Mouse (Mus musculus): Measurements from ENCODE around the gene 2310057M21Rik.
"Not testable (repeated sequence)": the region's sequence is repeated elsewhere in the genome, so short reads cannot be mapped to it uniquely, and the experiment has no call there.

Gene 2310057M21Rik

DNA sequence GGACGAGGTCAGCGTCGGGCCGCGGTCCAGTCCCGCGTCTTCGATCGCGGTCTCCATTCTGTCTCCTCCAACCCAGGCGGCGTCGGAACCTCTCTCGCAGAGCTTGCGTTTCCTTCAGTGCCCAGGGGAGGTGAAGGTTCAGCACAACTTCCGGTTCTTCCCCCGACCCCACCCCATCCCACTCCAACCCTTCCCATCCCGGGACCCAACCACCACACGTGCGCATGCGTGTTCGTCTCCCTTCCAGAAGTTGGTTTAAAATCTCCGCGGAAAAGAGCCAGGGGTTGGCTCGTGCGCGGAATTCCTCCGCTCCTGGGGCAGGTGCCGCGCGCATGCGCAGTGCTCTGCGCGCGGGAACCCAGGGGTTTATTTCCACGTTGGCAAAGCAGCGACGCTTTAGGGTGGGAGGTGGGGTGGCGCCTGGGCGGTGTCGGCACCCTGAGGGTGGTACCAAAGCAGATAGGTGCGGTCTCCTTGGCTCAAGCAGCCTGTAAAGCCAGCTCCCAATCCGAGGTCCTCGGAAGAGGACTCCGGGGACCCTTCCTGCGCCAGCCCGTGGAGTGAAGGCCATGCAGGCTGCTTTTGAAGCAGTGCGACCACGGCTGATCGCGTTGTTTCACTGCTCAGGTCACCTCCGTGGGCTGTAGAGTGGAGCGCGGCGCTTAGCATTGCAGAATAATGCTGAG is at the start of gene 2310057M21Rik:
TSS of gene 2310057M21Rik (minus strand) at position 145 of the 686 bp plus-strand sequence.
- DNase-seq, result peak; percentile 96

DNA sequence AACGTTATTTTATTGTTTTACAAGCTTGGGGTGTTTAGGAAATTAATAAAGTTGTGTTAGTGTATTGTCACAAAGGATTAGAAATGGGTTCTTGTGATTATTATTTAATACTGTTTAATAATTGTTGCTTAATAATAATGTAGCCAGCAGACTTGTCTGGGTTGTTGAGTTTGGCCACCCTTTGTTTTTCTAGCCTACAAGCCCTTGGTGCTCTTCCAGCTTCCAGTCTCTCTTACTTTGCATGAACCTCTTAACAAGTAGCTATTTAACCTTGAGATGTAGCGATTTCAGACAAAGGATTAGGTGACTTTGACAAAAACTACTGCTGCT is 49.3 kb upstream of the 2310057M21Rik start:
- DNase-seq, result no peak

DNA sequence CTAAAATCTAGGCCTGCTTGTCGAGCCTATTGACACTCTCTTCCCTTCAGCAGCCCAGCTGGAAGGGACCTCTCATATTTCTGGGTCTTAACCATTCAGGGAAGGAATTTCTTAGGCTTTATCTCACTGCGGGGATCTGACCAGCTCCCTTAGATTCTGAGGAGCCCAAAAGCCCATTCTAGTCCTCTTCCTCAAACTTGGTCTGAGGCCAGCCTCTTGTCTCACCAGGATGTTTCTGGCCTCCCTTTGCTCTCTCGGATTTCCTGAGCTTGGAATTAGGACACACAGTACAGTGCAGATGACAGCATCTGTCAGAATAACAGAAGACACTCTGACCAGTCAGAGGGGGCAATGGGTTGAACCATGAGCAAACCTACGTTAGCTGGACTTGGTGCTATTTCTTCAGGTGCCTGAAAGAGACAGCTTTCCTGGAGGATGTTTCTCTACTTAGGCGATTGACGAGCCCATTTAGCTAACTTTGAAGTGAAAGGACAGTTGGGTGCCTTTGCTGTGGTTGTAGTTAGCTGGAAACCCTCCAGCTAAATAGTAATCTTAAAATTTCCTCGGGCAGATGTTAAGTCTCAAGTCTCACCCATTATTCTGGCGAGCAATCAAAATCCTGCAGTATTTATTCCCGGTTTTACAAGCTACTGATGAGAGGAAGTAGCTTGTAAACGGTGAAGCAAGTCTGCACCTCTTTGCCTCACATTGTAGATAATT is 48.8 kb upstream of the 2310057M21Rik start:
- DNase-seq, result peak; percentile 42

DNA sequence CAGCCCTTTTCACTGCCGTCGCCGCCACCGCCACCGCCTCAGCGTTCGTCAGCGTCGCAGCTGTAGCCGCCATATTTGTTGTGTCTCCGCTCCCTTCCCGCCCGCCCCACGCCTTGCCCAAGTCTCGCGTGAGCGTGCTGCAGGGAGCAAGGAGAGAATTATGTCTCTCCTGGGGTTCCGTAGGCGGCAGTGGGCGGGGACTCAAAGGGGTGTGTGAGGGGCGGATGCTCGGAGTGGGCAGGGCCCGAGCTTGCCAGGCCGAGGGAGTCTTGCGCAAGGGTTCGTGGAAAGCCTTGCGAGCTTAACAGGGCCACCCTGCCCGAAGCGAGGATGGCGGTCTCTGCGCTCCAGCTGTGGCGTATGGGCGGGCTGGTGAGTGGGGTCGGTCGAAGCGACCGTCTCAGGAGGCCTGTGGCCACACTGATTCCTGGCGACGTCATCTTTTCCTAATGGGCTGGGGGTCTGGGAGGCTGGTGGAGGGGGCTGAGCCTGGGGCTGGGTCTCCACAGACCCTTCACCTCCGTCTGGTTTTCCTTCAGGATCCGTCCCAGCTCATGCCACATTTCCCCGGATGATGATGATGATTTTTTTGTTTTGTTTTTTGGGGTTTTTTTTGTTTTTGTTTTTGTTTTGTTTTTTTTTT is 48.0 kb upstream of the 2310057M21Rik start, which contains the start of the genes Ikzf5 and Acadsb:
TSS of gene Ikzf5 (minus strand) at position 106 of the 643 bp plus-strand sequence.
TSS of gene Acadsb (plus strand) at position 186 of the 643 bp plus-strand sequence.
- DNase-seq, result peak; percentile 99

DNA sequence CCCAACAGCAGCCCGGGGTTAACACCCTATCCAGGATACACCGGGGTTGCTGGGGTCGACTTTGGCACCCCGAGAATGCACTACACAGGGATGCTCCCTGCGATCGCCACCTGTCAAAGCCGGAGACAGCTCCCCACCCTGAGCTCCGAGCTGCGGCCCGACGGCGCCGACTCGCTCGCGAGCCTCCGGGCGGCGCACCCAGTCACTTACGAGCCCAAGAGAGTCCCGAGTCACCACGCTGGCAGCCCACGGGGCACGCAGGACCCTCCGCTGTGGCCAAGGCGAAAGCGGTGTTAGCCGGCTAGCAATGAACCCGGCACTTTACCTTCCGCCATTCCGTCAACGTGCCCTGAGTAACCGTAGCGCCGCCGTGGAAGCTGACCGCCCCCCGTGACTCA is 47.4 kb upstream of the 2310057M21Rik start:
- DNase-seq, result no peak

DNA sequence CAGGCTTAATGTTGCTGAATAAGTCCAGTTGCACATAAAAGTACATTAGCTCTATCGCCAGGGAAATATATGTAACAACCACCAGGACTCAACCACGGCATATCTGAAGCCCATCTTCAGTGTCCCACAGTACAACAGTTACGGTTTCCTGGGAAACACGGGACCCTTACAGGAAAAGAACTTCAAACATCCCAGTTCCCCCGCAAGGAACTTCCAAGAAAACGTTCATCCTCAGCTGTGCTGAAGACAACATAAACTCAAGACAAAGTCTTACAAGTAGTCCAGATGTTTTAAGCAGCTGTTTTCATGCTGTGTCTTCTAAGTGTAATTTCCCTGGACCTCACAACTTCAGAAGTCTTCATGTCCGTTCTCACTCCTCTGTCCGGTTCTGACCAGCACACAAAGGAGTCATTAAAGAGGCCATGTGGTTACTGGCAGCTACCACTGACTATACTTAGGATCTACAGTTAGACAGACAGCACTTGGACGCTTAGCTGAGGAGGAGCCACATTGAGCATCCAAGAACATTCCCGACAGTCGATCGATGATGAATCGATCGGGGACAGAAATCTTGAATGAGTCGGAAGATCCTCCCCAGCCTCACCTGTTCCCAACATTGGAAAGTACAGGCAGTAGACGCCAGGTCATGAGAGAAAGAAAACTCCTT is 46.9 kb upstream of the 2310057M21Rik start:
- peak; percentile 19 for DNase-seq

DNA sequence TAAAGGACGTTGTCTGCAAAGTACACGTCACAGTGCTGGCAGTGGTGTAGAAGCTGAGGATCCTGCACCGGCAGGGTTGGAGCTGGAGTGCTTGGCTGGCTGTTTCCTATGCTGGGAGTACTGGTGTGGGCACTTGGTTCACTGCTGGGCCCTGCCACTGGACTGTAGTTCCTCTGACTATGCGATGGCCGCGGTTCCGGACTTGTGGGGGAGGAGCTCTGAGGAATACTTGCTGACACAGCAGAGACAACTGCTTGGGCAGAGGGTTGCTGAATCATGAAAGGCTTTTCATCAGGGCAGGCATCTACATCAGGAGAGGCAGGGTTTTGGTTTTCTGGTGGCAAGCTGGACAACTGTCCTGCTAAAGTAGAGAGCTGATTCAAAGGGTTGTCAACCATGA is 29.2 kb upstream of the 2310057M21Rik start:
- not testable (repeated sequence) for DNase-seq

DNA sequence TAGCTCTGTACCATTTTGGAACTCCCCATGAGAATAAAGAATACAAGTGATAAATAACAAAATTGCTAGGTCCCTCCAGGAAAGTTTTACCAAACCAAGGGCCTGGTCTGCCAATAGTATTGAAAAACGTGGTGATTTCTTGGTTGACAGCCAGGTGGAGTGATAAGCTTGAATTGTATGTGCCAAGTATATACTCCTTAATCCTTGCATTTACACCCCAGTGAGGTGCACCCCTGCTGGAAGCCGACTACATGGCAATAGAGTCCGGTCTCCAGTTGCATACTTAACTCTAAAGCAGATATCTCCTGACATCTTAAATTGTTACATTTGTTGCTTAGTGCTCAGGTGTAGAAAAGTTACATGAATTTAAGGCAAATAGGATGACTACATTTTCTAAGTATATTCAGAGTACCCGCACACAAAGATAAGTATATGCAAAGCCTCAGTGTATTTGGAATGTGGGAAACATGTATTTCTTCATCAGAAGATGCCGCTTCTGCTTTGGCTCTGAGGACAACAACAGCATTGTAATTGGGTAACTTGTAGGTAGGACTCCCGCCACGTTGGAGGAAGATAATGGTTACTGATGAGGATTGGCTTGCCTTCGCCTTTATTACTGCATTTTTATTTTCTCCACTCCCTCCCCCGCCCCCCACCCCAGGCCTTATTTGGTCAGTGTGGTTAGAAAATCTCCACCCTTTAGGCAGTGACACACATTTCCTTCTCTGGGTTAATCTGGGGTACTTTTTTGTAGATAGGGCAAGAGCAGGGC is 9.5 kb upstream of the 2310057M21Rik start:
- DNase-seq, result no peak

DNA sequence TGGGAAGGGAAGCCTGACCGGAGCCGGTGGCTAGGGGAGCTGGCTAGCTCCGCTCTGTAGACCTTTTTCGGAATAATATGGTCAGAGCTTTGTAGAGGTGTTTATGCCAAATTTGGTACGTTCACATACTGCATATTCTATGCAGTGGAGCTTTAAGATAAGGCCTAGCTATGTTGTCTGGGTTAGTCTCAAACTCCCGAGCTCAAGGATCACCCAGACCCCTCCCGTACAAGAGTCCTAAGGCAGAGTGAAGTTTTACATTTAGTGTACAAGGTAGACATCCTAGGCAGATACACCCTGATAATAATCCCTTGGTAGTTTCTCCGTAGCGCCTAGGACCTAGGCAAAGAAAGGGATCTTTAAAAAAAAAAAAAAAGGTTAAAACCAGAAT is 8.9 kb upstream of the 2310057M21Rik start:
- DNase-seq, result no peak

DNA sequence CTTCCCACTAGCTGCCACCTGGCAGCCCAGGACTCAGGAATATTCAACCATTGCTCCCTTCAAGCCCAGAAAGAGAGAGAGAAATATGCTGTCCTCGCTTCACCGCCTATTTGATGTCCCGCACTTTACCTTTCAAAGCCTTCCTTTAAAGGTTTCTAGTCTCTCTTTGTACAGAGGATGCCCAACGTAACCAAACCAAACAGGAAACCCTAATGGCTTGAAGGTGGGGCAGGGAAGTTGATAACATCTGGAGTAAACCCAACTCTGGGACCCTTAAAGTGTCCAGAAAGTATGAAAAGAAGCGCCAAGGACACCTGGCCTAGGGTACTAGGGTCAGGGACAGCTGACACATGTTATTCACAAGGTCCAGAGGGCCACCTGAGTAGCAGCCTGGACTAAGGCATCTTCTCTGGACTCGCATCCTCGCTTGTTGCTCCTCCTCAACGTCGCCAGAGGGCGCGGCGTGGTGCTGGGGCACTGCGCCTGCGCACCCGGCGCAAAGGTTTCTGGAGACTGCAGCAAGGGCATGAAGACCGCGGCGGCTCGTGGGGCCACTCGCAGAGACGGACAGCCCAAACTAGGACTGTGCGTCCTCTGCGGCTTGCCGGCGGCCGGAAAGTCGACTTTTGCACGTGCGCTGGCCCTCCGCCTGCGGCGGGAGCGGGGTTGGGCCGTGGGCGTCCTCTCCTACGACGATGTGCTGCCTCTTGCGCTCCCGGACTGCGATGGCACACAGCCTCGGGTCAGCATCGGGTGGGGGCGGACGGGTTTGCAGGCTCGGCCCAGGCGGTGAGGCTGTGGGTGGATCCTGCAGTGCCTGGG is 8.3 kb upstream of the 2310057M21Rik start, which contains the start of gene Pstk:
TSS of gene Pstk (plus strand) at position 494 of the 822 bp plus-strand sequence.
- DNase-seq, result peak; percentile 92

DNA sequence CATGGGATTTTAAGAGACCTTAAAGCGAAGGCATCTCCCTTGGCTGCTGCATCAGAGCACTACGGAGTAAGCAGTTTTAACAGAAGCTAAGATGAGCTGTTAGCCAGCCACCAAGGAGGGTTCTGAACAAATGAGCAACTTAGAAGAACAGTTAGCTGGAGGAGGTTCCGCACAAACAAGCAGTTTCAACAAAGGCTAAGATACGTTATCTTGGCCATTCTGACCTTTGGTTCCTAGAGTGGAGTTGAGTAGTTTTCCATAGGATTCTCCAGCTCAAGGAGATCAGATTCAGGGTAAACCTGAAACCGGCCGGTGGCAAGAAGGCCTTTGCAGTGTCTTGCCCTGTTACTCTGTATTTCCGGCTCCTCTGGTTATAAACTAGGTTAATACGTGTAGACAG is 1.6 kb upstream of the 2310057M21Rik start:
- DNase-seq, result no peak

DNA sequence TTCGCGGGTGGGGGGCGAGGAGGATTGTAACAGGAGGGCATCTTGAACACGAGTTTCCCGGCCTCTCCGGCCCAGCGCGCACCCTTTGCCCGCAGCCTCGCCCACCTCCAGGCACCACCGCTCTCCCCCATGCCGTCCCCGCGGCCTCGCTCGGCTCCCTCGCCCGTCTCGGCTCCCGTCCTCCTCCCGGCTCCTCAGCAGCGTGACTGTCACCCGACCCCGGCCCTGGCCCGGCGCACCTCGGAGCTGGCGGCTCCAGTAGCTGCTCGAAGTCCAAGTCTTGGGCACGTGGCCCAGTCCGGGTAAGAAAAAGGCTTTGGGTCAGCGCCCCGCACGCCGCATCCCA is 317 bp downstream of the 2310057M21Rik start:
- no peak for DNase-seq

DNA sequence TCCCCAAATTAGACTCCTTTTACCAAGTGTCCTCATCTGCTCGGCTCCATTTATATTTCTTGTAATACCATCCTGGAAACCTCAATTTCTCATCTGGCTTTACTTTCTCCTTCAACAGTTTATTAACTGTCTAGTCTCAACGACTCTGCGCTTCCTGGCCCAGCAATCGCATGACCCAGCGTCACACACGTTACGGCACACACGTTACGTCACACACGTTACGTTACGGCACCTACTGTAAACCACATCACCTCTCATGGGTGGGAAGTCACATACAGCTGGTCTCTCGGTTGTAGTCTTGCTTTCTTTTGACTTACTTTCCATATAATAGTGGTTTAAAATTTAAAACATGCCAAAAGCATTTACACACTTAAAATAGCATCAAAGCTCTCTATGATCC is 6.5 kb downstream of the 2310057M21Rik start:
- no peak for DNase-seq

DNA sequence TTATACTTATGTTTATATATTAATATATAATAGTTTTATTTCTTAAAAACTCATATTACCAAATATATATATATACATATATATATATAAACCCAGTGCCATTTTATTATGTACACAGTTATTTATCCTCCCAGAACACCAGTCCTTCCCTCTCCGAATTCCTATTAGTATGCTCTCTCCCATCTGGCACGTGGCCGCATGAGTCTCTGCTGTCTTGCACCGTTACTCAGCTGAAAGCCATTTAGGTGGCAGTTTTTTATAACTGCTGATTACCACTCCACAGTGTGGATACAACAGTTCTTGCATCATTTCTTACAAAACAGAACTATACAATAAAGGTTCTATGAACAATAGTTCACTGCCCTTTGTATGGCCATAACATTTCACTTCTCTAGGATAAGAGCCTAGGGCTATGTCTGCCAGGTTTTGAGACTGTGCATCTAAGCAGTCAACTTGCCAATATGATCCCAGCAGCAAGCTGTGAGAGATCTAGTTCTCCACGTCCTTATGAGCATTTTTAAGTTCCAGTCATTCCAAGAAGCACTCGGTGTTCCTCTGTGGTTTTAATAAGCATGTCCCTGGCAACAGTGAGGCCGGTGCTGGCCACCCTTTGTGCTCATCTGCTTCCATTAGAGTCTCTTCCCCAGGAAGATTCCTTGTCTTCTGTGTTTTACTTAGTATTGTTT is 16.6 kb downstream of the 2310057M21Rik start:
- DNase-seq, result no peak

DNA sequence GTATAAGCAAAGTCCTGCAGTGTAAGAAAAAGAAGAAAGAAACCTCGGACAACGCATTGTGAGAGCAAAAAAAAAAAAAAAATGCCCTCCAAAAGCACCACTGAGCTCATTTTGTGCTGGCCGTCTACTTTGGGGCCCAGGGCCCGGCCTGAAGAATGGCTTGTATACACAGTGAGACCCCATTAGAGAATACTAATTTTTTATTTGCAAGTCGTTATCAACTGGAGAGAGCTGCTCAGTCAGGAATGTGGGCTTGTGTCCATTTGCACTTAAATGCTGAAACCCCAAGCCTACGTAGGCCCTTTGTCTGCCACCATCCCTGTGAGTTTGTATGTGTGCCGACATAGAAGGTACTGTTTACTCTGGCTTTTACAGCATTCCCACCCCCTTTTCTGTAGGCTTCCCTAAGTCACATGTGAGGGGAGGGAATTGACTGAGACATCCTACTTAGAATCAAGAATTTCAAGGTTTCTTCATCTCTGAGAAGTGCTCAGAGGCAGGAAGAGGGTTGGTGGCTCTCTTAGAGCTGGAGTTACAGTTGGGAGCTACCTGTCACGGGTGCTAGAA is 25.0 kb downstream of the 2310057M21Rik start:
- DNase-seq, result no peak

DNA sequence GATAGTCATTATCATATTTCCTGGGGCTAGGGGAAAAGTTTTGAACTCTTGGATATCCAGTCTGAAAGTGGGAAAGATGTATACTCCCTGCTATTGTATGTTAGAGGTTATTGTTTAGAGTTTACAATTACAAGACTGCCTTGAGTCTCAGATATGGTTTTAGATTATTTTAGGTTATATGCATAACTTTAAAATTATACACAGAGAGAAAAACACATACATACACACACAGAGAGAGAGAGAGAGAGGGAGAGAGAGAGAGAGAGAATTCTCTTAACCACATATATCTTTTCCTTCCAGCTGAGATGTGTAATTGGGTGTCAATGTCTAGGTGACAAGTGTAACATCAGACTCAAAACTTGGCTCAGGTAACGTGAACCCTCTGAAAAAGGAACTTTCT is 29.0 kb downstream of the 2310057M21Rik start, which contains the start of gene Fam24a:
TSS of gene Fam24a (plus strand) at position 301 of the 400 bp plus-strand sequence.
- no peak for DNase-seq

DNA sequence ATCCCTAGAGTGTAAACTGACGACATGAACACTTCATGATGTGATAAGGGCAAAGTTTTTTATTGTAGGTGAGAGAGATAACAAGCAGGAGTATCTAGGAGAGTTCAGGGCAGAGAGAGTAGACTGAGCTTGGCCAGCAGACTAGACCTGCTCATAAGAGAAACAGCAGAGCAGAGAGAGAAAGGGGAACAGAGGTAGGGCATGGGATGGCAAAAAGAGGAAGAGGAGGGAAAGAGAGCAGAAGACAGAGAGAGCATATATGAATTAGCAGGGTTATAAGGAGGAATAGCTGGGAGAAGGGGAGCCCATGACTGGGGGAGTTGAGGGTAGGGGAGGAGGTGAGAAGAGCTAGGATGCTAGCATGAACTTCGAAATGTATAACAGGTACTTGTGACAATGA is 30.9 kb downstream of the 2310057M21Rik start:
- no peak for DNase-seq

DNA sequence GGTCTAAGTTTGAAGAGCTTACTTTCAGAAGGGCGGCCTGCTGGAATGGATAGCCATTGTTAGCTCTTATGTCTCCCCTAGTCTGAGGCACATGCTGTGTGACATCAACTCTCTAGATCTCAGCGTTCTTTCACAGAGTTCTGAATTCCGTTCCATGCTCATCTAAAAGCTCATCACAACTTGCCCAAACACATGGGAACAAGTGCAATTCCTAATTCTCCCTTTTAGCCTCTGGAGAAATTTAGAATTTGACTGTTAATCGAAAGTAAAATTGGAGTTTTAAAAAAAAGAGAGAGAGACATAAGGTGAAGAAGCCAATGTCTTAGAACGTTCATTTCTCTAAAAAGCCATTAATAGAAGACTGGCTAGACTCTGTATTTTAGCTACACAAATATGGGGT is 33.1 kb downstream of the 2310057M21Rik start, which contains the start of gene Fam24b:
TSS of gene Fam24b (minus strand) at position 101 of the 400 bp plus-strand sequence.
- no peak for DNase-seq

DNA sequence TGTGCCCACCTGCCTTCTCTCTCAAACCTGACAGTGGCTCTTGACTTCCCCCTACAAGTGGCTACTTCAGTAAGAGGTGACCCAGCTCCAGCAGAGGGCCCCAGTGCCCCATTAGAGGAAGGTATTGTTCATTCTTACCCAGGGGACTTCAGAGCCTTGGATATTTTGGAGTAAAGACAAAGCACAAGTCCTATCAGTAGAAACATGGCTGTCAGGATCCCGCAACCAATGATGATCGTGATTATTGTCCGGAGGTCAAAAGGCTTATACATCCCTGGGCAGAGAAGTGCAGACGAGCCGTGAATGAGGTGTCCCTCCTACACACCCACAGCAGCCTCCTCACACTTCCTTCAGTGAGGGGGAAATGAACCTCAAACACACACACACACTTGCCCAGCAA is 35.5 kb downstream of the 2310057M21Rik start:
- DNase-seq, result no peak

DNA sequence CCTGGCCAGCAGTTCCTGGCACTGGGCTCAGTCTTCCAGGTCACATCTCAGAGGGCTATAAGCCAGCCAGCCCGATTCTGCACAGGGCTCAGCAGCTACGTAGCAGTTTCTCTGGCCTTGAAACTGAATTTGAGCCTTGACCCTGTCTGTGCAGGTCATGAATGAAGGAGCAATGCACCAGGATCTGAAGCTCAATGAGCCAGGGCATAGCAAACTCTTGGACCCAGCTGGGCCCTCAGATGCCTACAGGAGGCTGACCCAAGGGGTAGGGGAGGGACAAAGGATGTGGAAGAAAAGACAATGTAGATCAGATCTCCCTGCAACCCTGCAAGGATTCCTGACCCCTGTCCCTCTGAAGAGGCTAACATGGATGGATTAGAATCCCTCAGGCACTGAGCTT is 40.4 kb downstream of the 2310057M21Rik start, which contains the start of gene Cuzd1:
TSS of gene Cuzd1 (minus strand) at position 101 of the 400 bp plus-strand sequence.
- no peak for DNase-seq
